In the genomic region with DNA sequence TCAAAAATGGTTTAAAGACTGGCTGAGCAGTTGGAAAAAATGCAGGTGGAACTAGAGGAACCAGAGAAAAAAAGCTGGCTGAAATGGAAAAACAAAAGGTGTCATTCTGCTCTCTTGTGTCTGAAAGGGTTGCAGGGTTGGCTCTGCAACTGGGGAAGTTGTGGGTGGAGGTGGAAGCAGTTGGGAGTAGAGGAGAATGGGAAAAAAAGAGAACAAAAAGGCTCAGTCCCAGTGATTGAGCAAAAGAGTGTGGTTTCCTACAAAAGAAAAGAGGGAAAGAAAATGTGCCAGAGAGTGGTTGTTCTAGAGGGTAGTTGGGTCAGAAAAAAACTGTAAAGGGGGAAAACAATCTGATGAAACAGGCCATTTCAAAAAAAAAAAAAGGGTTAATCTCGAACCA, we compare ENCODE assay signal across 36 mouse cellular contexts. TPM values are rescaled to one million over a fixed set of nuclear protein-coding genes. Genes with fewer than 3 reads are reported as not detected.
"Had no signal": no experiment of that assay in that cellular context is flagged by ENCODE, and none has a peak within 500 bp of the region (broad histone marks: within the 10 kb centered on the region; RNA-seq: fewer than 3 reads in every experiment).

No protein-coding gene starts in this region.

- DNase-seq: left cerebral cortex, postnatal 4 days; liver; liver, embryonic 13.5 days; liver, postnatal 0 days; lung, adult 18-20 months; lung, adult 2 months; lung, embryonic 14.5 days; lung, postnatal 10 days; lung, postnatal 14 days; lung, postnatal 36 days; lung, postnatal 4 days; midbrain, embryonic 14.5 days had no signal

- H3K9me3 ChIP-seq: limb, embryonic 10.5 days; limb, embryonic 12.5 days; limb, embryonic 13.5 days; limb, embryonic 15.5 days; liver, embryonic 12.5 days; liver, embryonic 13.5 days; liver, embryonic 15.5 days; lung, embryonic 15.5 days; megakaryocyte, embryonic 14.5 days; midbrain, embryonic 10.5 days; midbrain, embryonic 12.5 days; midbrain, embryonic 13.5 days; midbrain, embryonic 15.5 days; neural tube, embryonic 12.5 days had no signal

- H3K9ac ChIP-seq: limb, embryonic 12.5 days; limb, embryonic 13.5 days; limb, embryonic 15.5 days; liver, embryonic 12.5 days; liver, embryonic 13.5 days; liver, embryonic 14.5 days; liver, embryonic 15.5 days; liver, postnatal 0 days; lung, embryonic 14.5 days; lung, embryonic 15.5 days; midbrain, embryonic 12.5 days; midbrain, embryonic 13.5 days; midbrain, embryonic 15.5 days; neural tube, embryonic 12.5 days had no signal

- H3K4me3 ChIP-seq: limb, embryonic 10.5 days; limb, embryonic 12.5 days; limb, embryonic 13.5 days; limb, embryonic 15.5 days; liver, embryonic 12.5 days; liver, embryonic 13.5 days; liver, embryonic 15.5 days; lung, embryonic 15.5 days; megakaryocyte, embryonic 14.5 days; midbrain, embryonic 10.5 days; midbrain, embryonic 12.5 days; midbrain, embryonic 13.5 days; midbrain, embryonic 15.5 days; myocyte; neural tube, embryonic 12.5 days had no signal

- H3K27ac ChIP-seq: limb, embryonic 10.5 days; limb, embryonic 12.5 days; limb, embryonic 13.5 days; limb, embryonic 15.5 days; liver, embryonic 12.5 days; liver, embryonic 13.5 days; liver, embryonic 14.5 days; liver, embryonic 15.5 days; lung, embryonic 15.5 days; macrophage; midbrain, embryonic 10.5 days; midbrain, embryonic 12.5 days; midbrain, embryonic 13.5 days; midbrain, embryonic 15.5 days; neural tube, embryonic 12.5 days had no signal

- H3K36me3 ChIP-seq: limb, embryonic 10.5 days; limb, embryonic 12.5 days; limb, embryonic 13.5 days; limb, embryonic 15.5 days; liver, embryonic 12.5 days; liver, embryonic 13.5 days; liver, embryonic 15.5 days; lung, embryonic 15.5 days; midbrain, embryonic 10.5 days; midbrain, embryonic 12.5 days; midbrain, embryonic 13.5 days; midbrain, embryonic 15.5 days; neural tube, embryonic 12.5 days had no signal

- H3K4me1 ChIP-seq: limb, embryonic 10.5 days; limb, embryonic 12.5 days; limb, embryonic 13.5 days; limb, embryonic 15.5 days; liver, embryonic 12.5 days; liver, embryonic 13.5 days; liver, embryonic 15.5 days; midbrain, embryonic 12.5 days; midbrain, embryonic 13.5 days; midbrain, embryonic 15.5 days; neural tube, embryonic 12.5 days had no signal

- ATAC-seq: liver, embryonic 12.5 days; liver, postnatal 0 days; lung, postnatal 0 days; midbrain, embryonic 13.5 days; midbrain, embryonic 15.5 days; midbrain, embryonic 16.5 days had no signal

- H3K27me3 ChIP-seq: limb, embryonic 12.5 days; limb, embryonic 13.5 days; limb, embryonic 15.5 days; lung, embryonic 15.5 days; midbrain, embryonic 12.5 days; midbrain, embryonic 13.5 days; midbrain, embryonic 15.5 days; neural tube, embryonic 12.5 days had no signal

- H3K4me2 ChIP-seq: limb, embryonic 12.5 days; limb, embryonic 13.5 days; limb, embryonic 15.5 days; liver, embryonic 11.5 days; liver, embryonic 12.5 days; liver, embryonic 13.5 days; liver, embryonic 15.5 days; lung, embryonic 14.5 days; lung, embryonic 15.5 days; midbrain, embryonic 11.5 days; midbrain, embryonic 12.5 days; midbrain, embryonic 13.5 days; midbrain, embryonic 15.5 days; neural tube, embryonic 12.5 days had no signal

RNA-seq across cellular contexts. Expression of a gene that starts 18.5 kb away (rescaled TPM):
- total RNA-seq: monocyte, adult 5-6 weeks had no signal

RNA-seq across cellular contexts. Expression of a gene that starts 35.7 kb away (rescaled TPM):
- total RNA-seq: left cerebral cortex, postnatal 10 days; left cerebral cortex, postnatal 14 days; left cerebral cortex, postnatal 4 days; midbrain, postnatal 0 days had no signal
- polyA plus RNA-seq: myocyte had no signal
